Mouse (Mus musculus) heart, embryonic 14.5 days (tissue): ENCODE measurements around the gene Jup. TPM values are rescaled to one million over a fixed set of nuclear protein-coding genes. Genes with fewer than 3 reads are reported as not detected.
"Not testable (repeated sequence)": the region's sequence is repeated elsewhere in the genome, so short reads cannot be mapped to it uniquely, and the experiment has no call there.

Source experiments
- ATAC-seq: fragments of 200-750 bp; cut with Nextera tagmentation; 2 replicates; pipeline ENCODE4 v1.8.0; 2017; ENCODE audit warnings: low read depth, moderate TSS enrichment; ENCODE audit not compliant: insufficient number of reproducible peaks, insufficient read depth, low FRiP score
- H3K27ac ChIP-seq, 2 experiments: fragments of 200-500 bp in 1 of 2; fragments of 300-500 bp in 1 of 2; sonication (generic) in 1 of 2; replicated peaks in 1 of 2; 2 replicates each; pipeline ENCODE4 v1.5.1; 2012 to 2014; ENCODE audit warnings: low read depth in 2 of 2, low read length in 2 of 2, control low read depth in 1 of 2, mild to moderate bottlenecking in 1 of 2, mixed read lengths in 1 of 2; ENCODE audit not compliant: control insufficient read depth in 1 of 2, insufficient read depth in 1 of 2
- H3K27me3 ChIP-seq: fragments of 300-500 bp; sonication (generic); 2 replicates; pipeline ENCODE4 v1.6.1; 2014; ENCODE audit warnings: mild to moderate bottlenecking, low read length, control low read depth; ENCODE audit not compliant: control insufficient read depth, insufficient read depth
- H3K36me3 ChIP-seq: fragments of 300-500 bp; sonication (generic); 2 replicates; pipeline ENCODE4 v1.6.1; 2014; ENCODE audit warnings: mild to moderate bottlenecking, control low read depth, low read length, mixed read lengths; ENCODE audit not compliant: control insufficient read depth, insufficient read depth
- H3K4me1 ChIP-seq, 2 experiments: fragments of 200-500 bp in 1 of 2; fragments of 300-500 bp in 1 of 2; sonication (generic) in 1 of 2; 2 replicates each; pipeline ENCODE4 v1.6.1; 2012 to 2014; ENCODE audit warnings: low read length in 2 of 2, control low read depth in 1 of 2, mixed read lengths in 1 of 2; ENCODE audit not compliant: control insufficient read depth in 2 of 2, insufficient read depth in 2 of 2
- H3K4me2 ChIP-seq: fragments of 300-500 bp; sonication (generic); 2 replicates; pipeline ENCODE4 v1.6.1; 2014; ENCODE audit warnings: mild to moderate bottlenecking, low read length
- H3K4me3 ChIP-seq, 2 experiments: fragments of 200-500 bp in 1 of 2; fragments of 300-500 bp in 1 of 2; sonication (generic) in 1 of 2; 2 replicates each; pipeline ENCODE4 v1.5.1; 2012 to 2014; ENCODE audit warnings: low read length in 2 of 2, mild to moderate bottlenecking in 2 of 2, control low read depth in 1 of 2, low read depth in 1 of 2, moderate library complexity in 1 of 2; ENCODE audit not compliant: control insufficient read depth in 1 of 2, insufficient read depth in 1 of 2
- H3K9ac ChIP-seq: fragments of 300-500 bp; sonication (generic); 2 replicates; pipeline ENCODE4 v1.6.1; 2014; ENCODE audit warnings: mild to moderate bottlenecking, low read length
- H3K9me3 ChIP-seq: fragments of 300-500 bp; sonication (generic); 2 replicates; pipeline ENCODE4 v1.6.1; 2016; ENCODE audit warnings: low read length, control low read depth; ENCODE audit not compliant: control insufficient read depth
- WGBS: fragments of 180-500 bp; shearing (Covaris S2); extraction: QIAGEN DNeasy Blood & Tissue Kit; methylation state at CpG from one replicate; pipeline ENCODE4 v1.1.7; 2014; 5-methylcytosine and 5-hydroxymethylcytosine counted together
- polyA plus RNA-seq: library from polyadenylated mRNA; unstranded; fragments of >200 nt; fragmentation: Nextera tagmentation; extraction: Ambion mirVana; gene quantifications from 2 replicates; pipeline ENCODE4 v1.2.1, GENCODE M21; 2014

Jup gene
- polyA plus RNA-seq, 1 experiment from 2014 or later = 118 TPM

- H3K9ac ChIP-seq = no peak overlapping the region
- no peaks in the 10 kb centered on the region for H3K9me3 ChIP-seq
- H3K4me2 ChIP-seq = no peak overlapping the region
- H3K4me1 ChIP-seq = peaks cover 0 to 4% of the 10 kb centered on the region in 2 experiments; a peak in 2 of 4 replicates
- no peak for ATAC-seq
- H3K4me3 ChIP-seq = no peak overlapping the region
- WGBS = 55% methylated on average over 3 of the region's 3 CpGs
- H3K27ac ChIP-seq = no peak overlapping the region
- no peaks in the 10 kb centered on the region for H3K27me3 ChIP-seq
- H3K36me3 ChIP-seq = no peaks in the 10 kb centered on the region
These were observed 61.8 kb downstream of the Jup start for GRCm38 (mm10) chr11:100335731-100336130.

- Histone ChIP-seq H3K9me3 (no peaks in the 10 kb centered on the region), H3K27me3 (no peaks in the 10 kb centered on the region), H3K4me3 (no peak within 1 kb of the TSS), H3K4me1 (peaks cover 0 to 4% of the 10 kb centered on the region in 2 experiments; a peak in 2 of 4 replicates), H3K4me2 (no peak within 1 kb of the TSS), H3K36me3 (no peaks in the 10 kb centered on the region), H3K27ac (no peak within 1 kb of the TSS), H3K9ac (no peak within 1 kb of the TSS)
- ATAC-seq = no peak
- 80% methylated on average over 6 of the region's 6 CpGs for WGBS
These were observed 63.6 kb downstream of the Jup start, which contains the start of gene Gast for GRCm38 (mm10) chr11:100333944-100334457. TSS of gene Gast (plus strand) at chr11:100334407.

DNA sequence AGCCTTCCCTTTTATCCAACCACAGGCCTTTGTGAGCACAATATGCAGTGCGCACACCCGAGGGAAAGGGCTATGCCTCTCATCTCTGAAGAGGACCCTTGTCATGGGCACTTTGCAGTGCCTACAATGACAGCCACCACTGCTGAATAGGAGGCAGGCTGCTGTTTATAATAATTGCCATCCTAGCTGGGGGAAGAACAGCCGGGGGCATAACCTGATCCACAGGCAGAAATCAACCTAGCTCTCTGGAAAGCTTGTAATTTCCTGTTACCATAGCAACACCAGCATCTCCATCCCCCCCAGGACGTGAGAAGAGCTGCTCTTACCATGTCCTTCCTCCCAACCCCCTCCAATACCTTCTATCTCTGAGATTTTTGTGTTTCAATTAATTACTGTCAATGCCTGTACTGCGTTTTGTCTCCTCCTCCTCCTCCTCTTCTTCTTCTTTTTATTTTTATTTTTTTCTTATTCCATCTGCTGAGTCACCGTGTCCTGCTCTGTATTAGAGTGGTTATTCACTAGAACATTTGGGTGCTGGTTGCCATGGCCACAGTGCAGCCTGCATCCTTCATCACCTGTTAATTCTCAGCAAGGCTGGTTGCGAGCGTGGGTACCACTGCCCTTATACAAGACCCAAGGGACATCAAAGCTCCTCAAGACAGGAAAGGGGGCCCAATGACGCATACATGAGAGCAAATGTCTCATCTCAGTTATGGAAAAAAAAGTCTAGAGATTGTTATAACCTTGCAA, 64.6 kb downstream of the Jup start:
- 60% methylated on average over 9 of the region's 9 CpGs for WGBS
- no peaks in the 10 kb centered on the region for H3K9me3 ChIP-seq
- H3K36me3 ChIP-seq = no peaks in the 10 kb centered on the region
- no peak overlapping the region for H3K9ac ChIP-seq
- H3K4me1 ChIP-seq = peaks cover 0 to 4% of the 10 kb centered on the region in 2 experiments; a peak in 2 of 4 replicates
- no peak for ATAC-seq
- H3K27me3 ChIP-seq = no peaks in the 10 kb centered on the region
- H3K27ac ChIP-seq = no peak overlapping the region
- H3K4me2 ChIP-seq = no peak overlapping the region
- no peak overlapping the region for H3K4me3 ChIP-seq

GRCm38 (mm10) chr11:100330816-100331375, 66.7 kb downstream of the Jup start:
- H3K4me2 ChIP-seq, H3K9me3 ChIP-seq, H3K4me3 ChIP-seq, H3K9ac ChIP-seq, H3K4me1 ChIP-seq, H3K27ac ChIP-seq, H3K27me3 ChIP-seq, H3K36me3 ChIP-seq, ATAC-seq: not testable (repeated sequence)
- 66% methylated on average over 8 of the region's 8 CpGs for WGBS

GRCm38 (mm10) chr11:100330235-100330634, 67.3 kb downstream of the Jup start:
- peaks cover 6 to 8% of the 10 kb centered on the region in 2 experiments; a peak in 3 of 4 replicates for H3K4me1 ChIP-seq
- no peaks in the 10 kb centered on the region for H3K36me3 ChIP-seq
- H3K4me3 ChIP-seq = no peak overlapping the region
- no peak for ATAC-seq
- H3K9ac ChIP-seq = no peak overlapping the region
- H3K27ac ChIP-seq = no peak overlapping the region
- 64% methylated on average over 16 of the region's 16 CpGs for WGBS
- H3K4me2 ChIP-seq = no peak overlapping the region
- H3K9me3 ChIP-seq = no peaks in the 10 kb centered on the region
- H3K27me3 ChIP-seq = no peaks in the 10 kb centered on the region

GRCm38 (mm10) chr11:100327761-100328160, 69.8 kb downstream of the Jup start:
- no peaks in the 10 kb centered on the region for H3K9me3 ChIP-seq
- H3K9ac ChIP-seq = no peak overlapping the region
- no peak for ATAC-seq
- peak overlapping the region in 1 of 2 experiments; percentile 24; a peak in 1 of 4 replicates for H3K27ac ChIP-seq
- peaks cover under 1% of the 10 kb centered on the region for H3K36me3 ChIP-seq
- no peaks in the 10 kb centered on the region for H3K27me3 ChIP-seq
- 83% methylated on average over 6 of the region's 6 CpGs for WGBS
- H3K4me1 ChIP-seq = peaks cover 6 to 8% of the 10 kb centered on the region in 2 experiments; a peak in 3 of 4 replicates
- H3K4me3 ChIP-seq = no peak overlapping the region
- H3K4me2 ChIP-seq = no peak overlapping the region

DNA sequence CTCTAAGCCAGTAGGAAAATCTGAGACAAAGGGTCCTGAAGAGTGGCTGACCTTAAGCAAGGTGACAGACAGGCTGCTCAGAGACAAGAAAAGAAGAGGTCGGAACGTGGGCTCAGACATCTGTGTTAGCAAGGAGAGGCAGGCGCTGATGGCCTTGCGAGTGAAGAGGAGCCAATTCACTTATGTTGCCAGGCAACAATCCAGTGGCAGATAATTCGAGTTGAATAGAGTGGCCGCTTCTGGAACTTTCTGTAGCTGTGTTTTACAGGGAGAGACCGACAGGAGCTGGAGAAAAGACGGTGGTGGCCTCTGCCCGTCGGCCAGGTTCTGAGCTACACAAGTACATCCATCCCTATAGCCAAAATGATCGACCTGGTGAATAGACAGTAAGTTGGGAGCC, 70.2 kb downstream of the Jup start:
- Histone ChIP-seq H3K27ac (peak overlapping the region in 1 of 2 experiments; percentile 24; a peak in 1 of 4 replicates), H3K36me3 (peaks cover 5% of the 10 kb centered on the region), H3K27me3 (no peaks in the 10 kb centered on the region), H3K4me3 (no peak overlapping the region), H3K9ac (no peak overlapping the region), H3K4me1 (peaks cover 6 to 8% of the 10 kb centered on the region in 2 experiments; a peak in 3 of 4 replicates), H3K9me3 (no peaks in the 10 kb centered on the region), H3K4me2 (no peak overlapping the region)
- ATAC-seq = no peak
- 34% methylated on average over 11 of the region's 11 CpGs for WGBS
